Mouse (Mus musculus): ENCODE results near the gene Sh3bp5l.

- TF ChIP-seq CTCF (IDR thresholded peaks at IDR 0.05; ENCODE audit: control insufficient read depth, insufficient read depth, insufficient read length): no peak
- no peak for TF ChIP-seq MAX (IDR thresholded peaks at IDR 0.05)
- no peak for TF ChIP-seq FOSL1 (IDR thresholded peaks at IDR 0.05; ENCODE audit: insufficient read depth, low read length, poor library complexity, severe bottlenecking)
- no peak for TF ChIP-seq CEBPB (IDR thresholded peaks at IDR 0.05; ENCODE audit: low read depth)
- no peak for TF ChIP-seq USF1 (IDR thresholded peaks at IDR 0.05; ENCODE audit: low read depth)
- TF ChIP-seq MYOD1 (IDR thresholded peaks at IDR 0.05; ENCODE audit: control insufficient read depth, insufficient read length, low read depth): no peak
- TF ChIP-seq MYOG (IDR thresholded peaks at IDR 0.05; ENCODE audit: control insufficient read depth, extremely low read depth, insufficient read length): no peak
These were observed 26.9 kb upstream of the Sh3bp5l start for GRCm38 (mm10) chr11:58303594-58303993.

Data from C2C12 (cell line).